Mouse (Mus musculus) lung, postnatal 0 days (tissue): ENCODE data around the gene Tma7.

ENCODE experiments used
- CTCF ChIP-seq: IDR thresholded peaks from 2 replicates; pipeline ENCODE4 v1.5.1; 2016; ENCODE audit warnings: antibody characterized with exemption, mild to moderate bottlenecking
- EP300 ChIP-seq: IDR thresholded peaks from 2 replicates; pipeline ENCODE4 v1.6.1; 2016; ENCODE audit warnings: antibody characterized with exemption, mild to moderate bottlenecking, control low read depth

DNA sequence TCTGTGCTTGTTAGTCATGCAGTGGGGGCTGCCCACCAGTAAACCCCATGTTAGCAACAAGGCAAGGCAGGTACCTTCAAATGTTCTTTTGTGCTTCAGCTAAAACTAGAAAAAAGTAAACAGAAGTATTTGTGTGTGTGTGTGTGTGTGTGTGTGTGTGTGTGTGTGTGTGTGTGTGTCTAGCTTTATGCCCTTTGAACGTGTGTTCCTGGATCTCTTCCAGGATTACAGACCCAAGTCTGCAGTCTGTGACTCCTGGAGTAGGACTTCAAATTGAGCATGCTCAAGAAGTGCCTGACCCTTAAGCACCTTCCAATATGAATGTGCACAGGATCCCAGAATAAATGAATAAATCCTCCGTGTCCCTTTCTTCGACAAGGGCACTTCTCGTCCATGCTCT lies 44.7 kb upstream of the Tma7 start:
- TF ChIP-seq CTCF (no peak), EP300 (no peak)
